Mouse (Mus musculus) lung, embryonic 14.5 days (tissue): ENCODE measurements around the gene Chchd6. TPM values are rescaled to one million over a fixed set of nuclear protein-coding genes. Genes with fewer than 3 reads are reported as not detected.

Source experiments
- ATAC-seq: fragments of 200-750 bp; cut with Nextera tagmentation; 2 replicates; pipeline ENCODE4 v1.8.0; 2017; ENCODE audit warnings: mild to moderate bottlenecking, moderate TSS enrichment, moderate library complexity; ENCODE audit not compliant: insufficient read depth
- DNase-seq: peaks from one replicate; pipeline ENCODE4 v3.0.0-alpha.2; 2015
- H3K27ac ChIP-seq: fragments of 300-500 bp; sonication (generic); 2 replicates; pipeline ENCODE4 v1.5.1; 2014; ENCODE audit warnings: low read depth, mild to moderate bottlenecking, moderate library complexity
- H3K27me3 ChIP-seq: fragments of 300-500 bp; sonication (generic); 2 replicates; pipeline ENCODE4 v1.6.1; 2014; ENCODE audit warnings: low read length, control low read depth; ENCODE audit not compliant: insufficient read depth
- H3K36me3 ChIP-seq: fragments of 300-500 bp; sonication (generic); 2 replicates; pipeline ENCODE4 v1.6.1; 2014; ENCODE audit warnings: control low read depth; ENCODE audit not compliant: insufficient read depth
- H3K4me1 ChIP-seq: fragments of 300-500 bp; sonication (generic); 2 replicates; pipeline ENCODE4 v1.6.1; 2014; ENCODE audit warnings: antibody characterized with exemption, control low read depth; ENCODE audit not compliant: insufficient read depth
- H3K4me2 ChIP-seq: fragments of 300-500 bp; sonication (generic); 2 replicates; pipeline ENCODE4 v1.6.1; 2014; ENCODE audit warnings: mild to moderate bottlenecking
- H3K4me3 ChIP-seq: fragments of 300-500 bp; sonication (generic); 2 replicates; pipeline ENCODE4 v1.5.1; 2014; ENCODE audit warnings: low read depth, low read length
- H3K9ac ChIP-seq: fragments of 300-500 bp; sonication (generic); 2 replicates; pipeline ENCODE4 v1.6.1; 2014
- H3K9me3 ChIP-seq: fragments of 300-500 bp; sonication (generic); 2 replicates; pipeline ENCODE4 v1.6.1; 2016; ENCODE audit warnings: low read depth, low read length, control low read depth
- CTCF ChIP-seq: IDR thresholded peaks from 2 replicates; pipeline ENCODE4 v1.5.1; 2016; ENCODE audit warnings: antibody characterized with exemption, low read depth
- WGBS: fragments of 180-500 bp; shearing (Covaris S2); extraction: QIAGEN DNeasy Blood & Tissue Kit; methylation state at CpG from one replicate; pipeline ENCODE4 v1.1.7; 2014; 5-methylcytosine and 5-hydroxymethylcytosine counted together
- polyA plus RNA-seq: library from polyadenylated mRNA; unstranded; fragments of >200 nt; fragmentation: Nextera tagmentation; extraction: Ambion mirVana; gene quantifications from 2 replicates; pipeline ENCODE4 v1.2.1, GENCODE M21; 2014

Chchd6 gene
- polyA plus RNA-seq, 1 experiment from 2014 or later = 69.3 TPM

- no peaks in the 10 kb centered on the region for H3K4me1 ChIP-seq
Observed at GRCm38 (mm10) chr6:89408259-89408658, 187.2 kb downstream of the Chchd6 start.

GRCm38 (mm10) chr6:89407247-89407889 lies 188.1 kb downstream of the Chchd6 start:
- Histone ChIP-seq H3K4me3 (no peak overlapping the region), H3K27me3 (no peaks in the 10 kb centered on the region), H3K4me1 (no peaks in the 10 kb centered on the region), H3K27ac (no peak overlapping the region), H3K9me3 (no peaks in the 10 kb centered on the region), H3K36me3 (no peaks in the 10 kb centered on the region), H3K9ac (no peak overlapping the region), H3K4me2 (no peak overlapping the region)
- DNase-seq (no peak), ATAC-seq (no peak)
- WGBS = 66% methylated on average over 3 of the region's 3 CpGs
- no peak for TF ChIP-seq CTCF

More at GRCm38 (mm10) chr6:89408259-89408658, 187.2 kb downstream of the Chchd6 start:
- H3K9me3 ChIP-seq = no peaks in the 10 kb centered on the region
- no peak overlapping the region for H3K4me3 ChIP-seq
- no peak overlapping the region for H3K9ac ChIP-seq
- H3K27me3 ChIP-seq = no peaks in the 10 kb centered on the region
- no peak for DNase-seq
- TF ChIP-seq CTCF = no peak
- H3K4me2 ChIP-seq = no peak overlapping the region
- no peak overlapping the region for H3K27ac ChIP-seq
- WGBS = 53% methylated on average over 5 of the region's 5 CpGs
- no peak for ATAC-seq
- no peaks in the 10 kb centered on the region for H3K36me3 ChIP-seq

- no peaks in the 10 kb centered on the region for H3K9me3 ChIP-seq
- H3K4me3 ChIP-seq = no peak overlapping the region
- H3K27ac ChIP-seq = no peak overlapping the region
- no peak overlapping the region for H3K4me2 ChIP-seq
- ATAC-seq (no peak), DNase-seq (no peak)
- H3K9ac ChIP-seq = no peak overlapping the region
- H3K36me3 ChIP-seq = no peaks in the 10 kb centered on the region
- H3K4me1 ChIP-seq = no peaks in the 10 kb centered on the region
- WGBS = 80% methylated on average over 2 of the region's 2 CpGs
- TF ChIP-seq CTCF = no peak
- H3K27me3 ChIP-seq = no peaks in the 10 kb centered on the region
Observed at GRCm38 (mm10) chr6:89404964-89405363, 190.5 kb downstream of the Chchd6 start.

- WGBS = 69% methylated on average over 2 of the region's 2 CpGs
- Histone ChIP-seq H3K4me2 (no peak overlapping the region), H3K4me3 (no peak overlapping the region), H3K27ac (no peak overlapping the region), H3K4me1 (no peaks in the 10 kb centered on the region), H3K36me3 (no peaks in the 10 kb centered on the region), H3K27me3 (no peaks in the 10 kb centered on the region), H3K9ac (no peak overlapping the region), H3K9me3 (no peaks in the 10 kb centered on the region)
- TF ChIP-seq CTCF = no peak
- DNase-seq = no peak
- no peak for ATAC-seq
Observed at GRCm38 (mm10) chr6:89403257-89404225, 191.9 kb downstream of the Chchd6 start.

- Histone ChIP-seq H3K4me1 (no peaks in the 10 kb centered on the region), H3K9ac (no peak overlapping the region), H3K27ac (no peak overlapping the region), H3K9me3 (no peaks in the 10 kb centered on the region), H3K4me3 (no peak overlapping the region), H3K27me3 (no peaks in the 10 kb centered on the region), H3K4me2 (no peak overlapping the region), H3K36me3 (no peaks in the 10 kb centered on the region)
- ATAC-seq (no peak), DNase-seq (no peak)
- no peak for TF ChIP-seq CTCF
- 90% methylated on average over 2 of the region's 2 CpGs for WGBS
Observed at GRCm38 (mm10) chr6:89402406-89402805, 193.0 kb downstream of the Chchd6 start.

- Histone ChIP-seq H3K9ac (no peak overlapping the region), H3K27me3 (no peaks in the 10 kb centered on the region), H3K27ac (no peak overlapping the region), H3K4me2 (no peak overlapping the region), H3K36me3 (no peaks in the 10 kb centered on the region), H3K4me1 (no peaks in the 10 kb centered on the region), H3K9me3 (no peaks in the 10 kb centered on the region), H3K4me3 (no peak overlapping the region)
- ATAC-seq = no peak
- no peak for DNase-seq
- WGBS = 89% methylated on average over 1 of the region's 1 CpGs
- no peak for TF ChIP-seq CTCF
Observed at GRCm38 (mm10) chr6:89399564-89399963, 195.9 kb downstream of the Chchd6 start.

- no peak overlapping the region for H3K4me2 ChIP-seq
- H3K27ac ChIP-seq = no peak overlapping the region
- no peaks in the 10 kb centered on the region for H3K4me1 ChIP-seq
- no peak overlapping the region for H3K9ac ChIP-seq
- H3K4me3 ChIP-seq = no peak overlapping the region
- no peaks in the 10 kb centered on the region for H3K27me3 ChIP-seq
- ATAC-seq (no peak), DNase-seq (no peak)
- 72% methylated on average over 4 of the region's 4 CpGs for WGBS
- H3K36me3 ChIP-seq = no peaks in the 10 kb centered on the region
- H3K9me3 ChIP-seq = no peaks in the 10 kb centered on the region
- TF ChIP-seq CTCF = no peak
Observed at GRCm38 (mm10) chr6:89397919-89398318, 197.5 kb downstream of the Chchd6 start.
